Mouse (Mus musculus) olfactory bulb, adult 2 months (tissue): ENCODE data around the gene Adcy9.
"Not testable (repeated sequence)": the region's sequence is repeated elsewhere in the genome, so short reads cannot be mapped to it uniquely, and the experiment has no call there.

ENCODE experiments used
- CTCF ChIP-seq: fragments of 200-500 bp; IDR thresholded peaks from 2 replicates; pipeline ENCODE4 v1.5.1; 2012; ENCODE audit warnings: low read depth, mild to moderate bottlenecking, low read length, moderate library complexity; ENCODE audit not compliant: insufficient read depth
- POLR2A ChIP-seq: fragments of 200-500 bp; IDR thresholded peaks from 2 replicates; pipeline ENCODE4 v1.6.1; 2012; ENCODE audit warnings: mild to moderate bottlenecking, low read depth, low read length, moderate library complexity; ENCODE audit not compliant: insufficient read depth

DNA sequence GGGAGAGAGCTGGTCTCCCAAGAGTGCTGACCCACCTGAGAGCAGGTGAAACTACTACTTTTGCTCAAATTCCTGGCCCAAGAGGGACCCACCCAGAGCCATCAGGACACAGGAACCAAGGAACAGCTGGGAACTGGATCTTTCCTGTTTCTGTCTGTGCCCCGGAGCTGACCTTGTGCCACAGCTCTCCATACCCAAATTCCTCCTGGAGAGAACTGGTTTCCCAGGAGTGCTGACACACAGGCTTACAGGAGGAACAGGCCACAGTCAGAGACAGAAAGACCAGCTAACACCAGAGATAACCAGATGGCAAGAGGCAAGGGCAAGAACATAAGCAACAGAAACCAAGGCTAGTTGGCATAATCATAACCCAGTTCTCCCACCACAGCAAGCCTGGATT is 175.1 kb downstream of the Adcy9 start:
- TF ChIP-seq POLR2A, CTCF: not testable (repeated sequence)
